Mouse (Mus musculus) Patski (cell line): ENCODE results near the gene Gm35549. TPM values are rescaled to one million over a fixed set of nuclear protein-coding genes. Genes with fewer than 3 reads are reported as not detected.
A peak's percentile ranks its signal among the peaks of the same experiment; 100 is the strongest.

Experiments used
- ATAC-seq: fragments of 100-300 bp; one replicate; pipeline ENCODE4 v1.8.0; 2021
- CTCF ChIA-PET: fragments of 350-600 bp; sonication (Branson Sonifier 250); formaldehyde crosslinking; loops from one replicate; lab custom pipeline; 2022; ENCODE audit warnings: inconsistent platforms; lab: Charles Lee
- POLR2A ChIA-PET: fragments of 350-600 bp; sonication (Branson Sonifier 250); formaldehyde crosslinking; loops from one replicate; lab custom pipeline; 2022; ENCODE audit warnings: antibody characterized with exemption, inconsistent platforms; lab: Charles Lee
- DNase-seq: peaks from one replicate; pipeline ENCODE4 v3.0.0-alpha.2; 2011; ENCODE audit warnings: low read depth, low spot score
- H3K27me3 ChIP-seq: fragments of 371-371 bp; one replicate; pipeline ENCODE4 v1.5.1; 2021
- CTCF ChIP-seq: fragments of 100-300 bp; IDR thresholded peaks from one replicate; pipeline ENCODE4 v1.5.1; 2021
- in situ Hi-C: fragments of 300-500 bp; cut with MboI; formaldehyde crosslinking; loops from 3 replicates; pipeline ENCODE4 v1.11.1; 2018; ENCODE audit warnings: low pct_unique_long_range_greater_than_20kb, mixed read lengths
- polyA plus RNA-seq: library from polyadenylated mRNA; unstranded; gene quantifications from one replicate; pipeline ENCODE4 v1.2.3, GENCODE M21; 2021

Gm35549 gene
- polyA plus RNA-seq, 1 experiment from 2014 or later, result 0.82 TPM

- no peak for TF ChIP-seq CTCF
- DNase-seq (no peak), ATAC-seq (no peak)
- ChIA-PET POLR2A (no interaction called here), CTCF (interaction anchor here (0.9 to 1.6 kb wide), 2 partner anchors 10 to 50 kb away, joined by 3 to 4 read pairs; no protein-coding TSS in a partner anchor)
- no peaks in the 10 kb centered on the region for H3K27me3 ChIP-seq
- in situ Hi-C loops, result no loop called here
These were observed 17.1 kb downstream of the Gm35549 start for GRCm38 (mm10) chr9:122826743-122827142.

GRCm38 (mm10) chr9:122823374-122824017, 20.3 kb downstream of the Gm35549 start:
- TF ChIP-seq CTCF, result no peak
- DNase-seq, result no peak
- H3K27me3 ChIP-seq, result no peaks in the 10 kb centered on the region
- POLR2A ChIA-PET, result interaction anchor here (0.6 kb wide), 1 partner anchor 14 kb away, joined by 4 read pairs; no protein-coding TSS in a partner anchor
- CTCF ChIA-PET, result interaction anchor here (2.8 kb wide), 1 partner anchor 10 kb away, joined by 9 read pairs; no protein-coding TSS in a partner anchor
- no peak for ATAC-seq
- in situ Hi-C loops, result no loop called here

- POLR2A ChIA-PET, result no interaction called here
- ATAC-seq, result no peak
- TF ChIP-seq CTCF, result no peak
- CTCF ChIA-PET, result interaction anchor here (1.2 kb wide), 1 partner anchor 29 kb away, joined by 4 read pairs; the partner anchor contains the start of gene Gm35549
- DNase-seq, result no peak
- H3K27me3 ChIP-seq, result no peaks in the 10 kb centered on the region
- in situ Hi-C loops, result no loop called here
These were observed 28.5 kb downstream of the Gm35549 start for GRCm38 (mm10) chr9:122815239-122815851.

GRCm38 (mm10) chr9:122814775-122815174, 29.1 kb downstream of the Gm35549 start:
- ATAC-seq, result no peak
- POLR2A ChIA-PET, result no interaction called here
- TF ChIP-seq CTCF, result no peak

GRCm38 (mm10) chr9:122812386-122812785, 31.4 kb downstream of the Gm35549 start:
- no peak for TF ChIP-seq CTCF
- no peak for ATAC-seq
- H3K27me3 ChIP-seq, result no peaks in the 10 kb centered on the region
- CTCF ChIA-PET, result interaction anchor here (0.6 kb wide), 1 partner anchor 9 kb away, joined by 3 read pairs; no protein-coding TSS in a partner anchor
- POLR2A ChIA-PET, result no interaction called here
- no peak for DNase-seq
- in situ Hi-C loops, result no loop called here

More at GRCm38 (mm10) chr9:122814775-122815174, 29.1 kb downstream of the Gm35549 start:
- DNase-seq, result no peak
- CTCF ChIA-PET, result interaction anchor here (1.8 kb wide), 1 partner anchor 9 kb away, joined by 9 read pairs; no protein-coding TSS in a partner anchor
- in situ Hi-C loops, result no loop called here
- H3K27me3 ChIP-seq, result no peaks in the 10 kb centered on the region

- DNase-seq (no peak), ATAC-seq (no peak)
- POLR2A ChIA-PET, result interaction anchor here (0.6 kb wide), 1 partner anchor 606 kb away, joined by 3 read pairs; no protein-coding TSS in a partner anchor
- no peaks in the 10 kb centered on the region for H3K27me3 ChIP-seq
- CTCF ChIA-PET, result no interaction called here
- TF ChIP-seq CTCF, result no peak
- in situ Hi-C loops, result no loop called here
These were observed 33.6 kb downstream of the Gm35549 start for GRCm38 (mm10) chr9:122810212-122810611.

- DNase-seq (no peak), ATAC-seq (no peak)
- no peak for TF ChIP-seq CTCF
- in situ Hi-C loops, result no loop called here
- H3K27me3 ChIP-seq, result peaks cover 3% of the 10 kb centered on the region
- POLR2A ChIA-PET, result no interaction called here
- CTCF ChIA-PET, result no interaction called here
These were observed 36.6 kb downstream of the Gm35549 start for GRCm38 (mm10) chr9:122807186-122807585.

- ATAC-seq, result peak; percentile 65
These were observed 37.9 kb downstream of the Gm35549 start for GRCm38 (mm10) chr9:122805845-122806341.

GRCm38 (mm10) chr9:122805053-122805844, 38.6 kb downstream of the Gm35549 start, which contains the start of gene Tcaim:
Gene Tcaim (plus strand): TSS chr9:122805539.
- ATAC-seq, result peak; percentile 96
- peak; percentile 39 for DNase-seq
- CTCF ChIA-PET, result no interaction called here
- H3K27me3 ChIP-seq, result peaks cover 20% of the 10 kb centered on the region
- in situ Hi-C loops, result no loop called here
- POLR2A ChIA-PET, result interaction anchor here (1.4 kb wide), 1 partner anchor 11 kb away, joined by 5 read pairs; no protein-coding TSS in a partner anchor
- no peak for TF ChIP-seq CTCF

More at GRCm38 (mm10) chr9:122805845-122806341, 37.9 kb downstream of the Gm35549 start:
- ChIA-PET CTCF (no interaction called here), POLR2A (interaction anchor here (0.5 to 1.4 kb wide), 3 partner anchors 10 to 201 kb away, joined by 3 to 5 read pairs (median 3); no protein-coding TSS in a partner anchor)
- H3K27me3 ChIP-seq, result peaks cover 15% of the 10 kb centered on the region
- in situ Hi-C loops, result no loop called here
- DNase-seq, result no peak
- TF ChIP-seq CTCF, result no peak

- TF ChIP-seq CTCF, result no peak
- peaks cover 83% of the 10 kb centered on the region for H3K27me3 ChIP-seq
- ATAC-seq (no peak), DNase-seq (no peak)
- ChIA-PET CTCF (no interaction called here), POLR2A (no interaction called here)
- in situ Hi-C loops, result no loop called here
These were observed 57.3 kb downstream of the Gm35549 start for GRCm38 (mm10) chr9:122786534-122786933.
